Mouse (Mus musculus) embryonic facial prominence, embryonic 14.5 days (tissue): ENCODE results near the gene Lrr1. TPM values are rescaled to one million over a fixed set of nuclear protein-coding genes. Genes with fewer than 3 reads are reported as not detected.
A peak's percentile ranks its signal among the peaks of the same experiment; 100 is the strongest.

Experiments
- ATAC-seq: fragments of 200-750 bp; cut with Nextera tagmentation; 2 replicates; pipeline ENCODE4 v1.8.0; 2017; ENCODE audit warnings: low read depth, moderate number of reproducible peaks, moderate TSS enrichment
- DNase-seq: peaks from one replicate; pipeline ENCODE4 v3.0.0-alpha.2; 2015; ENCODE audit warnings: low spot score
- H3K27ac ChIP-seq: fragments of 300-500 bp; sonication (generic); replicated peaks from 2 replicates; pipeline ENCODE4 v1.5.1; 2014; ENCODE audit warnings: low read depth, mild to moderate bottlenecking, low read length, moderate library complexity
- H3K27me3 ChIP-seq: fragments of 300-500 bp; sonication (generic); replicated peaks from 2 replicates; pipeline ENCODE4 v1.6.1; 2014; ENCODE audit warnings: low read length; ENCODE audit not compliant: control insufficient read depth, insufficient read depth
- H3K36me3 ChIP-seq: fragments of 300-500 bp; sonication (generic); 2 replicates; pipeline ENCODE4 v1.6.1; 2014; ENCODE audit warnings: low read length, mixed read lengths; ENCODE audit not compliant: control insufficient read depth, insufficient read depth
- H3K4me1 ChIP-seq: fragments of 300-500 bp; sonication (generic); 2 replicates; pipeline ENCODE4 v1.6.1; 2014; ENCODE audit warnings: antibody characterized with exemption, low read length; ENCODE audit not compliant: control insufficient read depth, insufficient read depth
- H3K4me2 ChIP-seq: fragments of 300-500 bp; sonication (generic); 2 replicates; pipeline ENCODE4 v1.6.1; 2014; ENCODE audit warnings: low read depth, mild to moderate bottlenecking, low read length, moderate library complexity, mixed read lengths
- H3K4me3 ChIP-seq: fragments of 300-500 bp; sonication (generic); 2 replicates; pipeline ENCODE4 v1.5.1; 2014; ENCODE audit warnings: low read depth, mild to moderate bottlenecking, low read length
- H3K9ac ChIP-seq: fragments of 300-500 bp; sonication (generic); 2 replicates; pipeline ENCODE4 v1.6.1; 2014; ENCODE audit warnings: low read depth, mild to moderate bottlenecking, low read length, moderate library complexity, mixed read lengths
- H3K9me3 ChIP-seq: fragments of 300-500 bp; sonication (generic); 2 replicates; pipeline ENCODE4 v1.6.1; 2016; ENCODE audit warnings: low read length; ENCODE audit not compliant: control insufficient read depth
- WGBS: fragments of 180-500 bp; shearing (Covaris S2); extraction: QIAGEN DNeasy Blood & Tissue Kit; methylation state at CpG from one replicate; pipeline ENCODE4 v1.1.7; 2014; 5-methylcytosine and 5-hydroxymethylcytosine counted together
- polyA plus RNA-seq: library from polyadenylated mRNA; unstranded; fragments of >200 nt; fragmentation: Nextera tagmentation; extraction: Ambion mirVana; gene quantifications from 2 replicates; pipeline ENCODE4 v1.2.1, GENCODE M21; 2014

Gene Lrr1
- polyA plus RNA-seq, 1 experiment from 2014 or later: 18.4 TPM

DNA sequence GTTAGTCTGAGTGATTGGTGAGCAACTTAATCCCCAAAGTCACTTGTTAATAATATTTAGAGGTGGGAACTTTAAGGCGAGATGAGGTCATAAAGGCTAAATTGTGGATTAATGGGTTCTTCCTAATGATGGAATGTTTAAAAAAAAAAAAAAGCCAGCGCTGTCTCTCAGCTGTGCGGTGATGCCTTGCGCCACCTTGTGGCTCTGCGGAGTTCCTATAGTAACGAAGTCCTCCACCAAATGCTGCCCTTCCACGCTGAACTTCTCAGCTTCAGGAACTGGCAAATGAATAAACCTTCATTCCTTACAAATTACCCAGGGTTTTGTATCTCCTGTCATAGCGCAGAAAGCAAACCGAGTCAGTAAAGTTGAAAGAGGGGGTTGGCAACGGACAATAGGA, 36.6 kb upstream of the Lrr1 start:
- ATAC-seq (no peak), DNase-seq (peak; percentile 67)
- no peaks in the 10 kb centered on the region for H3K4me1 ChIP-seq
- H3K9me3 ChIP-seq: no peaks in the 10 kb centered on the region
- H3K4me2 ChIP-seq: no peak overlapping the region
- no peaks in the 10 kb centered on the region for H3K36me3 ChIP-seq
- H3K27me3 ChIP-seq: no peaks in the 10 kb centered on the region
- no peak overlapping the region for H3K4me3 ChIP-seq
- no peak overlapping the region for H3K9ac ChIP-seq
- no peak overlapping the region for H3K27ac ChIP-seq
- WGBS: 8% methylated on average over 10 of the region's 10 CpGs

DNA sequence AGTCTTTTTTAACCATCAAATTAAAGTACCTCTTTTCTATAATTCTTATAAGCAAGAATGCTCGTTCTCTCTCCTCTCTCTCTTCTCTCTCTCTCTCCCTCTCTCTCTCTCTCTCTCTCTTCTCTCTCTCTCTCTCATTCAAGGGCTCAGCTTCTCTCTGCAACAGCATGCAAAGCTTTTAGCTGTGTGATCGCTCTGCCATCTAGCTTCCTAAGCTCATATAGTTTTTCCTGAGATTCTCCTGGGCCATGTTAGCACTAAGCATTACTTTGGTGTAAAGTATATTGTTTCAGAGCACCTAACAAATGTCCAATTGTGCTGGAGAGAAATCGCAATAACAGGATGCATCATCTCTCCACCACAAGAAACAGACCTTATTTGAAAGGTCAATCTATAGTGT, 29.4 kb upstream of the Lrr1 start:
- 85% methylated on average over 3 of the region's 3 CpGs for WGBS
- no peak overlapping the region for H3K9ac ChIP-seq
- no peak for DNase-seq
- H3K4me2 ChIP-seq: no peak overlapping the region
- H3K4me1 ChIP-seq: no peaks in the 10 kb centered on the region
- no peaks in the 10 kb centered on the region for H3K36me3 ChIP-seq
- no peak overlapping the region for H3K27ac ChIP-seq
- H3K4me3 ChIP-seq: no peak overlapping the region
- no peak for ATAC-seq
- H3K27me3 ChIP-seq: no peaks in the 10 kb centered on the region
- H3K9me3 ChIP-seq: no peaks in the 10 kb centered on the region

DNA sequence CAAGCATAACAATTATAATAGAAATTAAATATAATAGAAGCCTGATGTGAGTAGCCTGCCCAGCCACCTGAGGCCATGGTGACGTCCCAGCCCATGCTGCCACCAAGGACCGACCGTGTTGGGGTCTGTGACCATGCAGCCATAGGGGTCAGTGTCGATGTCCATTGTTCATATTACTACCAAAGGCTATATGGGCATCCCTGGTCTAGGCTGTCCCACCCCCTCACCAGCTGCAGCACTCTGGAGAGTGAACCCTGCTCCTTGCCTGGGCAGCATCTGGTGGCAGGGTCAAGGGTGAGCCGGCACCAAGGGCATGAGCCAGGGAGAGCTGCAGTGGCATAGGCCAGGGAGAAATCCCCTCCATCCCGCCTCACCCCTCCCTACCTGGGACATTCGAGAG, 28.8 kb upstream of the Lrr1 start:
- Histone ChIP-seq H3K27me3 (no peaks in the 10 kb centered on the region), H3K4me3 (no peak overlapping the region), H3K9ac (no peak overlapping the region), H3K4me1 (no peaks in the 10 kb centered on the region), H3K27ac (no peak overlapping the region), H3K4me2 (no peak overlapping the region), H3K9me3 (no peaks in the 10 kb centered on the region), H3K36me3 (no peaks in the 10 kb centered on the region)
- ATAC-seq (no peak), DNase-seq (no peak)
- 76% methylated on average over 7 of the region's 7 CpGs for WGBS

DNA sequence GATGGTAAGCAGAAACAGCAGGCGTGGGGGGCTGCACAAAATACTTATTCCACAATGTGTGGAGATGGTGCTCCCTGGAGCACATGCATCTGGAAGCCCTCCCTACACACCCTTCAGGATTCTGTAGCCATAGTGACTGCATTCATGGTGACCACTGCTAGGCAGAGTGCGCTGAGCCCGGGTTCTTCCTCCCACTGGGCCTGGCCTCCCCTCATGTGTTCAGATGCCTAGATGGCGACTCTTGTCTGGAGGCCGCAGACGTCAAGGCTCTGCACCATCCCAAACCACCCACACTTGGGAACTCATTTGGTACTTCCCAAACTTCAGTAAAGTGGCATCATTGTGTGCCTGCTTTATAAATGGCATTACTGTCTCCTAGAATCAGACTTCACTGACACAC, 25.2 kb upstream of the Lrr1 start:
- no peaks in the 10 kb centered on the region for H3K36me3 ChIP-seq
- H3K9me3 ChIP-seq: no peaks in the 10 kb centered on the region
- no peak overlapping the region for H3K4me2 ChIP-seq
- H3K27me3 ChIP-seq: no peaks in the 10 kb centered on the region
- no peak overlapping the region for H3K4me3 ChIP-seq
- WGBS: 62% methylated on average over 6 of the region's 6 CpGs
- DNase-seq (no peak), ATAC-seq (no peak)
- no peak overlapping the region for H3K27ac ChIP-seq
- H3K4me1 ChIP-seq: no peaks in the 10 kb centered on the region
- no peak overlapping the region for H3K9ac ChIP-seq

DNA sequence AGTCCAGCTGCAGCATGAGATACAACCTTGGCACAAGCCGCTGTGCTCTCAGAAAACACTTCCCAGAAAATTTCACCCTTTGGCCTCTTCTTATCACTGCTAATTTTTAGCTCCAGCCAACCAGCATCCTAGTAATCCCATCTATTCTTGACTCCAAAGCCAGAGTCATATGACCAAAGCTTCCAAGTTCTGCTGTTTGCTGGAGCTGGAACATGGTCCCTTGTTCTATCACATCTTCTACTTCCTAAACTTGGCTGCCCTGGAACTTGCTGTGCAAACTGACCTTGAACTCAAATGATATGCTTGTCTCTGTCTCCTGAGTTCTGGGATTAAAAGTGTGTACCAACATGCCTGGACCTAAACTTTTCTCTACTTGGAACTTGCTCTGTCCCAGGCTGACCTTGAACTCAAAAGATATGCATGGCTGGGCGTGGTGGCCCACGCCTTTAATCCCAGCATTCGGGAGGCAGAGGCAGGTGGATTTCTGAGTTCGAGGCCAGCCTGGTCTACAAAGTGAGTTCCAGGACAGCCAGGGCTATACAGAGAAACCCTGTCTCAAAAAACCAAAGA, 21.4 kb upstream of the Lrr1 start:
- WGBS: 94% methylated on average over 5 of the region's 5 CpGs
- H3K36me3 ChIP-seq: no peaks in the 10 kb centered on the region
- no peak overlapping the region for H3K4me2 ChIP-seq

DNA sequence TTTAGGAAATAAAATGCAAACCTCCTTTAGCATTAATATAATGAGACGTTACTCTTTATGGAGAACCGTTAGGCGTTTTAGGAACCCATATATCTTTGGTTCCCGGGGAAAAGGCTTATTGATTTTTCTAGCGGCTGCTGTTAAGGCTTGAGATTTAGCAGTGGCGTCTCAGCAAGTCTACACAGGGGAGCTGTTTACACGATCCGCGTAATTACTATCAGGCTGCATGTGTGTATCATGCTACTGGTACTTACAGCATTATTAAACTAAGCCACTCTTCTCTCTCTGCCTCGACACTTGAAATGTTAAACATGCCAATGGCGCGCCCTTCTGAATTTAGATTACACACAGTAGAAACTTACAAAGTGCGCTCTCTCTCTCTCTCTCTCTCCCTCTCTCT, 18.6 kb upstream of the Lrr1 start:
- Histone ChIP-seq H3K27ac (no peak overlapping the region), H3K4me3 (no peak overlapping the region), H3K36me3 (no peaks in the 10 kb centered on the region), H3K4me1 (no peaks in the 10 kb centered on the region), H3K9ac (no peak overlapping the region), H3K9me3 (no peaks in the 10 kb centered on the region), H3K4me2 (no peak overlapping the region), H3K27me3 (no peaks in the 10 kb centered on the region)
- WGBS: 79% methylated on average over 13 of the region's 13 CpGs
- DNase-seq (no peak), ATAC-seq (no peak)

More for the DNA sequence above, 21.4 kb upstream of the Lrr1 start:
- Histone ChIP-seq H3K4me3 (no peak overlapping the region), H3K27ac (no peak overlapping the region), H3K9me3 (no peaks in the 10 kb centered on the region), H3K9ac (no peak overlapping the region), H3K4me1 (no peaks in the 10 kb centered on the region), H3K27me3 (no peaks in the 10 kb centered on the region)
- no peak for DNase-seq
- no peak for ATAC-seq

DNA sequence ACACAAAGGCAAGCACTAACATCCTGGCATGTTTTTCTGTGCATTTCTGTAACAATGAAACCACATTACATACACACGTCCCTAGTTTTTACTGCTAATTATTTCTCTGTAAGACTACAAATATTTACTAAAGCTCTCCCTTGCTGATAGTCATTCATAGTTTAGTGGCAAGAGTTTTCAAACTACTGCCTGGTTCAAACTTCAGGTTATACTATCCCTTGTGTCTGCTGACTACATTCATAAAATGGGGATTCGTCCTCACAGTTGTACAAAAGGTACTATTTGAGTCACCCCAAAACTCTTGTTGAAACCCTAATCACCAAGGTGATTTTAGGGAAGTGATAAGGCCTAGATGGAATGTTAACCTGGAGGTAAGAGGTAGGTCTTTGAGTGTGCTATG, 12.7 kb upstream of the Lrr1 start:
- DNase-seq: no peak
- no peak overlapping the region for H3K9ac ChIP-seq
- no peaks in the 10 kb centered on the region for H3K27me3 ChIP-seq
- H3K36me3 ChIP-seq: peaks cover 20% of the 10 kb centered on the region
- no peak overlapping the region for H3K4me2 ChIP-seq
- WGBS: 80% methylated on average over 2 of the region's 2 CpGs
- no peak overlapping the region for H3K27ac ChIP-seq
- no peak overlapping the region for H3K4me3 ChIP-seq
- no peaks in the 10 kb centered on the region for H3K9me3 ChIP-seq
- 0 out of 2 replicates have a peak, but pooled peaks cover 4% of the 10 kb centered on the region for H3K4me1 ChIP-seq
- ATAC-seq: no peak

DNA sequence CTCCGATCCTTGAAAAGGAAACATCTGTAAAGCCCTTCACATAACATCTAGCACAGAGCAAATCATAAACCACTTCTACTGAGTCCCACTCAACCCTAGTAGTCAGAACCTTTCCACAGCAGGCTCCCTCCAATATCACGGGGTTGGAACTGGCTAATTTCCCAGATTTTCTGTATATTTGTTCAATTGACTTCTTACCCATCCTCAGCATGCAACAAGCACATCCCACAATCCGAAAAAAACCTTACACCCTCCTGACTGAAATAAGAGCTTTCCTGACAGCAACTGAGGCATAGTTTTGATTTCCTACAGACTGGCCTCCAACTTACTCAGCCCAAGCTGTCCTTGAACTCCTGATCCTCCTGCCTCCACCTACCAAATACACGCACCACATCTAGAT, 12.2 kb upstream of the Lrr1 start:
- no peak overlapping the region for H3K27ac ChIP-seq
- peaks cover 20% of the 10 kb centered on the region for H3K36me3 ChIP-seq
- H3K4me1 ChIP-seq: 0 out of 2 replicates have a peak, but pooled peaks cover 4% of the 10 kb centered on the region
- no peak overlapping the region for H3K9ac ChIP-seq
- no peak overlapping the region for H3K4me3 ChIP-seq
- H3K9me3 ChIP-seq: no peaks in the 10 kb centered on the region
- no peak overlapping the region for H3K4me2 ChIP-seq
- 81% methylated on average over 4 of the region's 4 CpGs for WGBS
- ATAC-seq (no peak), DNase-seq (no peak)
- H3K27me3 ChIP-seq: no peaks in the 10 kb centered on the region

DNA sequence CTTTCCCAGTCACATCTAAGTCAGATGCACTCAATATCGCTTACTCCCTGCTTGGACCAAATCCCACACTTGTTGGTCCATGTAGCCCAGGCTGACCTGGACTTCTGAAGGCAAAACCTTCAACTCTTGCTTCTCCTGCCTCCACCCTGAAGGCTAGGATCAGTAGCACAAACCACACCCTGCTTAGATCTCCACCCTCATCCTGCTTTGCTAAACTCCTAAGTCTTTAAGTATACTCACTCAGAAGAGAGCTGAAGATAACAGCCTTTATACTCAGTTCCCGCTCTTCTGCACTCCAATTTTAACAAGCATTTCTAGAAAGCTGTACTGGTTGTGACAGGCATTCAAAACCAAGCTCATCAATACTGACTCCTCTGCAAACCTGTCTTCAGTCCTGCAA, 11.5 kb upstream of the Lrr1 start:
- no peak overlapping the region for H3K4me3 ChIP-seq
- 94% methylated on average over 2 of the region's 2 CpGs for WGBS

More for the DNA sequence above, 11.5 kb upstream of the Lrr1 start:
- Histone ChIP-seq H3K9me3 (no peaks in the 10 kb centered on the region), H3K27ac (no peak overlapping the region), H3K36me3 (peaks cover 20% of the 10 kb centered on the region), H3K4me1 (0 out of 2 replicates have a peak, but pooled peaks cover 4% of the 10 kb centered on the region), H3K4me2 (no peak overlapping the region), H3K27me3 (no peaks in the 10 kb centered on the region), H3K9ac (no peak overlapping the region)
- no peak for DNase-seq
- no peak for ATAC-seq
